Mouse (Mus musculus): ENCODE data around the gene Bspry. TPM values are rescaled to one million over a fixed set of nuclear protein-coding genes. Genes with fewer than 3 reads are reported as not detected.
A peak's percentile ranks its signal among the peaks of the same experiment; 100 is the strongest.

The Bspry gene
- polyA plus RNA-seq (2012) = 0.03 TPM in 1 of 2 replicates, not detected in the other

DNA sequence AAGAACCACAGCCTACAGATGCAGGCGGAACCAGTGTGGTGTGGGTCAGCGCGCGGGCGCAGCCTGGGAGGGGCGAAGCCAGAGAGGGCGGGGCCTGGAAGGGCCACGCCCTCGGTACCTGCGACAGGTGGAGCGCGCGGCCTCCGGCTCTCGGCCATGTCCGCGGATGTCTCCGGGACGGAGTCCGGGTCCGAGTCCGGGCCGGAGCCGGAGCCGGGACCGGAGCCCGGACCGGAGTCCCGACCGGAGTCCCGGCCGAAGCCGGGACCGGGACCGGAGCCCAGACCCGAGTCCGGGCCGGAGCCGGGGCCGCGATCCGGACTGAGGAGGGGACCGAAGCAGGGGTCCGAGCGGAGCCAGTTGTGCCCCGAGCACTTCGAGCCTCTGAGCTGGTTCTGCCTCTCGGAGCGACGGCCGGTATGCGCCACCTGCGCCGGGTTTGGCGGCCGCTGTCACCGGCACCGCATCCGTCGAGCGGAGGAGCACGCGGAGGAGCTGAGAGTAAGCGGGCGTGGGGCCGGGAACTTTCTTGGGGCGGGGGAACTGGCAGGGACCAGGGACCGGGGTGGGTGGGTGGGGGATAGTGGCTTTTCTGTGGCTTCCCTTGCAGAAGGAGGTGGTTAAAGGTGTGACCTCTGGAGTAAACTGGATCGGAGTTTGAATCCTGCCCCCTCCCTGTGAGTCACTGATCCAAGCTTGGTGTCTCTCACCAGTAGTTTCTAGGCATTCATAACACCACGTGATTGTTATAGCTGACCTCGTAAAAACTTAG lies at the start of gene Bspry:
Gene Bspry (plus strand): TSS at position 117 of the 772 bp plus-strand sequence.
- Histone ChIP-seq H3K4me3 (replicated peaks) (peak within 1 kb of the TSS; percentile 53), H3K9me3 (ENCODE audit: control insufficient read depth, low read length) (peaks cover 6% of the 10 kb centered on the region; the same call in 1 of the 2 replicates), H3K4me1 (ENCODE audit: control insufficient read depth) (peaks cover 32% of the 10 kb centered on the region), H3K27me3 (ENCODE audit: control insufficient read depth) (peaks cover 62% of the 10 kb centered on the region), H3K36me3 (ENCODE audit: control insufficient read depth) (no peaks in the 10 kb centered on the region)
- no peak for TF ChIP-seq TAL1 (IDR thresholded peaks at IDR 0.05; ENCODE audit: low read length)
- TF ChIP-seq GATA1 (IDR thresholded peaks at IDR 0.05; ENCODE audit: low read length) = no peak

DNA sequence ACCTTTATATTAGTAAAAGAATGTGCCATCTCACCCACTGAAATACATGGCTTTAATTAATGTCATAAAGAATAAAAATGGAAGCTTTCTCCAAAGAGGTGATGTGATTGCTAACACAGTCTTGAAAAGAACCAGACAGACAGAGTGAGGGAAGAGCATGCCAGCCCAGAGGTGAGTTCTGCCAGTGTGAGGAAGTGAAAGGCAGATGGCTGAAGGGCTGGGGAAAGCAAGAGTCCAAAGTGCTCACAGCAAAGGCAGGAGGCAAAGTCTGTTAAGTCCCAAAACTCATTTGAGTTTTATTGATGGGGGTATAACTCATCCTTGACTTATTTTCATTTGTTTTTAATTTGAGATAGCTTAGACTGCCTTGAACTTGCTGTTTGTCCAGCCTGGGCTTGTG lies 49.2 kb upstream of the Bspry start:
- Histone ChIP-seq H3K9me3 (ENCODE audit: control insufficient read depth, low read length) (no peaks in the 10 kb centered on the region), H3K4me1 (ENCODE audit: control insufficient read depth) (peaks cover 43% of the 10 kb centered on the region), H3K27me3 (ENCODE audit: control insufficient read depth) (0 out of 2 replicates have a peak, but pooled peaks cover 2% of the 10 kb centered on the region), H3K4me3 (replicated peaks) (no peak overlapping the region), H3K36me3 (ENCODE audit: control insufficient read depth) (peaks cover 10% of the 10 kb centered on the region)
- TF ChIP-seq GATA1 (IDR thresholded peaks at IDR 0.05; ENCODE audit: low read length) (no peak), TAL1 (IDR thresholded peaks at IDR 0.05; ENCODE audit: low read length) (no peak)

GRCm38 (mm10) chr4:62431522-62431921 lies 48.3 kb upstream of the Bspry start:
- Histone ChIP-seq H3K4me3 (replicated peaks) (no peak overlapping the region), H3K9me3 (ENCODE audit: control insufficient read depth, low read length) (no peaks in the 10 kb centered on the region), H3K36me3 (ENCODE audit: control insufficient read depth) (peaks cover 3% of the 10 kb centered on the region; the same call in 1 of the 2 replicates), H3K27me3 (ENCODE audit: control insufficient read depth) (0 out of 2 replicates have a peak, but pooled peaks cover 2% of the 10 kb centered on the region), H3K4me1 (ENCODE audit: control insufficient read depth) (peaks cover 43% of the 10 kb centered on the region)
- TF ChIP-seq GATA1 (IDR thresholded peaks at IDR 0.05; ENCODE audit: low read length) (no peak), TAL1 (IDR thresholded peaks at IDR 0.05; ENCODE audit: low read length) (no peak)

- Histone ChIP-seq H3K27me3 (ENCODE audit: control insufficient read depth) (no peaks in the 10 kb centered on the region), H3K9me3 (ENCODE audit: control insufficient read depth, low read length) (no peaks in the 10 kb centered on the region), H3K36me3 (ENCODE audit: control insufficient read depth) (no peaks in the 10 kb centered on the region), H3K4me1 (ENCODE audit: control insufficient read depth) (peaks cover 28% of the 10 kb centered on the region), H3K4me3 (replicated peaks) (no peak overlapping the region)
- TF ChIP-seq GATA1 (IDR thresholded peaks at IDR 0.05; ENCODE audit: low read length) (no peak), TAL1 (IDR thresholded peaks at IDR 0.05; ENCODE audit: low read length) (no peak)
Measured at GRCm38 (mm10) chr4:62433939-62434870, 45.6 kb upstream of the Bspry start.

DNA sequence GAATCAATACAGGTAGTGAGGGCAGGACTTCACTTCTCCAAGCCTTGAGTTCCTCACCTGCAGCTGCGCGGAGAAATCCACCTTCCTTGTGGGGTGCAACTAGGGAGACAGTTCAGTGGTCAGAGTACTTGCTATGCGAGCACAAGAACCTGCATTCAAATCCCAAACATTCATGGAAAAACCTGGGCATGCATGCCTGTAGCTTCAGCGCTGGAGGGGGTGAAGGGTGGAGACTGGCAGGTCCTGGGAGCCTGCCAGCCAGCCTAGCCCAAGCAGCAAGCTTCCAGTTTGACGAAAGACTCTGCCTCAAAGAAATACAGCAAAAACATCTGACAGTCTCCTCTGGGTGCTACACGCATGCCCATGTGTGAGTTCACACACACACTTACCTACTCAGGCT lies 44.8 kb upstream of the Bspry start, which contains the start of gene Rnf183:
Gene Rnf183 (minus strand): TSS at position 172 of the 400 bp plus-strand sequence.
- H3K4me3 ChIP-seq (replicated peaks) = no peak within 1 kb of the TSS
- H3K36me3 ChIP-seq (ENCODE audit: control insufficient read depth) = no peaks in the 10 kb centered on the region
- no peaks in the 10 kb centered on the region for H3K27me3 ChIP-seq (ENCODE audit: control insufficient read depth)
- TF ChIP-seq TAL1 (IDR thresholded peaks at IDR 0.05; ENCODE audit: low read length) = no peak
- TF ChIP-seq GATA1 (IDR thresholded peaks at IDR 0.05; ENCODE audit: low read length) = no peak
- peaks cover 25% of the 10 kb centered on the region for H3K4me1 ChIP-seq (ENCODE audit: control insufficient read depth)
- H3K9me3 ChIP-seq (ENCODE audit: control insufficient read depth, low read length) = no peaks in the 10 kb centered on the region

DNA sequence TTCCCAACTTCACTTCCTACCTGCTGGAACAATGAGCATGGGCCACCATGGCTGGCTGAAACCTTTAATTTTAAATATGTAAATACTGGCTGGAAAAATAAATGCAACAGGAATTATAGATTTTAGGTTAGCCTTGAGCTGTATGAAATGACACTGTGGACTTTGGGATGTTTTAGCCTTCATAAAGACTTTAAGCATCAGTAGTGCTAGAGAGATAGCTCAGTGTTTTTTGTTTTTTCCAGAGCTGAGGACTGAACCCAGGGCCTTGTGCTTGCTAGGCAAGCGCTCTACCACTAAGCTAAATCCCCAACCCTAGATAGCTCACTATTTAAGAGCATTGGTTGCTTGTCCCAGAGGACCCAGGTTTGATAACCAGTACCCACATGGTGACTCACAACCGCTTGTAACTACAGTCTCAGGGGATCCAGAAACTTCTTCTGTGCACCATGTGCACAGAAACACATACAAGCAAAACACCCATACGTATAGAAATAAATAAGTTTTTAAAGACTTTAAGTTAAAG lies 42.5 kb upstream of the Bspry start:
- Histone ChIP-seq H3K27me3 (ENCODE audit: control insufficient read depth) (no peaks in the 10 kb centered on the region), H3K4me1 (ENCODE audit: control insufficient read depth) (peaks cover 5% of the 10 kb centered on the region), H3K36me3 (ENCODE audit: control insufficient read depth) (no peaks in the 10 kb centered on the region), H3K4me3 (replicated peaks) (no peak overlapping the region), H3K9me3 (ENCODE audit: control insufficient read depth, low read length) (no peaks in the 10 kb centered on the region; the same call in 1 of the 2 replicates)
- TF ChIP-seq TAL1 (IDR thresholded peaks at IDR 0.05; ENCODE audit: low read length) = no peak
- no peak for TF ChIP-seq GATA1 (IDR thresholded peaks at IDR 0.05; ENCODE audit: low read length)

- no peaks in the 10 kb centered on the region; the same call in 1 of the 2 replicates for H3K9me3 ChIP-seq (ENCODE audit: control insufficient read depth, low read length)
- no peaks in the 10 kb centered on the region for H3K27me3 ChIP-seq (ENCODE audit: control insufficient read depth)
- peaks cover 2% of the 10 kb centered on the region for H3K4me1 ChIP-seq (ENCODE audit: control insufficient read depth)
- H3K4me3 ChIP-seq (replicated peaks) = no peak overlapping the region
- no peak for TF ChIP-seq GATA1 (IDR thresholded peaks at IDR 0.05; ENCODE audit: low read length)
- no peak for TF ChIP-seq TAL1 (IDR thresholded peaks at IDR 0.05; ENCODE audit: low read length)
- H3K36me3 ChIP-seq (ENCODE audit: control insufficient read depth) = no peaks in the 10 kb centered on the region
Measured at GRCm38 (mm10) chr4:62437871-62438270, 42.0 kb upstream of the Bspry start.

DNA sequence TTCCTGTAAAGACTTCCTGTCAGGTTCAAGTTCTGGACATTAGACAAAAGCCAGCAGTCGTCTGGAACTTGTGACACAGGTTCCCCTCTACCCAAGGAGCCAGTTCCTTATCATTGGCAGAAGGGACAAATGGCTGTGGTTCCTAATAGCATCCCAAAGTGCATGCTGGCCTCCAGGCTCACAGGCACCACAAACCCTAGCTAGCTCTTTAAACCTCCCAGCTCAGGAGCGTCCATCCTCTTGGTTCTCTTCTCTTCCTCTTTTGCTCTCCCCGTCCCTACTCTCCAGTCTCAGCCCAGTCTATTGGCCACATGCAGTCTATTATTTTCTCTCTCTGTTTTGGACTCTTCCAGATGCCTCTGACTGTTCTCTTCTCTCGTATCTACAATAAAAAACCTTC lies 40.1 kb upstream of the Bspry start:
- Histone ChIP-seq H3K27me3 (ENCODE audit: control insufficient read depth) (no peaks in the 10 kb centered on the region), H3K36me3 (ENCODE audit: control insufficient read depth) (no peaks in the 10 kb centered on the region), H3K4me3 (replicated peaks) (no peak overlapping the region), H3K9me3 (ENCODE audit: control insufficient read depth, low read length) (no peaks in the 10 kb centered on the region; the same call in 1 of the 2 replicates), H3K4me1 (ENCODE audit: control insufficient read depth) (no peaks in the 10 kb centered on the region)
- no peak for TF ChIP-seq GATA1 (IDR thresholded peaks at IDR 0.05; ENCODE audit: low read length)
- no peak for TF ChIP-seq TAL1 (IDR thresholded peaks at IDR 0.05; ENCODE audit: low read length)

All from erythroblast, embryonic 14.5 days (primary cell).